27 mouse cellular contexts compared by ENCODE assay signal in the genomic region with DNA sequence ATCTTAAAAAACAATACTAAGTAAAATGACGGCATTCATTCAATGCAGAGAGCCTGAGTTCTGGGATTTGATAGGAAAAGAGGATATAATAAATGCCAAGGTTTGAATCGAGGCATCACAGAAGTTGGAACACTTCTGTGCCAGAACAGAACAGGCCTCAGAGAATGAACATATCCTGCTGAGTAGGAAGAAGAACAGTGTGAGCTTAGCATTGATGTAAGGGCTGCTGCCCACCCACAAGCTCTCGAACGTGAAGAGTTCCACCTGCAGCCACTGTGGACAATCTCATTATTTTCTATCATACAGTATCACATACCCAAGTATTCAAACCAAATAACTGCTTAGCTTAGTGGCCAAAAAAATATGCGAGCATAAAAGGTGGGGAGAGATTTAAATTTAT.
DNase-seq lines count a peak whose midpoint lies in the region; ATAC-seq and TF ChIP-seq lines count a peak whose summit lies in the region.
"Had no signal": no experiment of that assay in that cellular context is flagged by ENCODE, and none has a peak within 500 bp of the region (broad histone marks: within the 10 kb centered on the region; RNA-seq: fewer than 3 reads in every experiment).

No protein-coding gene starts in this region.

- intact Hi-C loops in left cerebral cortex, adult 2 months (cut with DNase I) = no loop called here
- intact Hi-C loops in gastrocnemius, postnatal 36 days (cut with DNase I) = no loop called here

- no peak for DNase-seq in frontal cortex, postnatal 10 days (ENCODE audit: low spot score in 2 of 2)
- peak; percentile 3 to 18 for DNase-seq in left cerebral cortex, adult 9 months (ENCODE audit: low spot score in 2 of 2)
- DNase-seq in left cerebral cortex, adult 2 months (ENCODE audit: extremely low spot score in 1 of 2, low spot score in 2 of 2) = no peak
- DNase-seq in layer of hippocampus, adult 2 months (ENCODE audit: low spot score in 2 of 2) = peak; percentile 19 to 62
- peak; percentile 72 for DNase-seq in layer of hippocampus, adult 9-11 months
- no peak for DNase-seq in gastrocnemius, postnatal 36 days
- DNase-seq: adrenal gland, postnatal 25 days; B cell, adult 2 months; cerebellum, adult 8-10 months; cerebellum, postnatal 36 days; gastrocnemius, postnatal 14 days; heart, adult 11 months; kidney, adult 2 months; kidney, postnatal 36 days; liver, postnatal 0 days; lung, postnatal 36 days; thymus, postnatal 14 days had no signal

- no peaks in the 10 kb centered on the region for H3K4me1 ChIP-seq in intestine, embryonic 16.5 days (ENCODE audit: control insufficient read depth, insufficient read depth, low read length)
- H3K4me1 ChIP-seq: heart, embryonic 10.5 days; heart, embryonic 15.5 days; limb, embryonic 13.5 days; liver, embryonic 12.5 days; stomach, embryonic 15.5 days had no signal

- 82% methylated on average over 5 of the region's 5 CpGs for WGBS in intestine, embryonic 16.5 days

- peak; percentile 99 for ATAC-seq in frontal cortex, adult (ENCODE audit: low TSS enrichment)
- ATAC-seq in intestine, embryonic 16.5 days = no peak
- ATAC-seq: hindbrain, embryonic 16.5 days; liver, embryonic 12.5 days; liver, postnatal 0 days; midbrain, embryonic 16.5 days had no signal

- TF ChIP-seq CTCF in left cerebral cortex, adult 2 months (IDR thresholded peaks at IDR 0.05) = no peak
- 0 out of 2 replicates have a peak, but pooled peaks have one; percentile 7 for TF ChIP-seq CTCF in layer of hippocampus, adult 2 months (conservative IDR thresholded peaks at IDR 0.05)

- no peak overlapping the region for H3K4me2 ChIP-seq in intestine, embryonic 16.5 days (ENCODE audit: low read depth, low read length)
- H3K4me2 ChIP-seq: heart, embryonic 15.5 days; limb, embryonic 13.5 days; liver, embryonic 12.5 days; midbrain, embryonic 11.5 days; stomach, embryonic 15.5 days had no signal

- H3K9ac ChIP-seq in intestine, embryonic 16.5 days (ENCODE audit: low read depth, low read length) = no peak overlapping the region
- H3K9ac ChIP-seq: heart, embryonic 15.5 days; limb, embryonic 13.5 days; liver, embryonic 12.5 days; liver, postnatal 0 days; stomach, embryonic 15.5 days had no signal

- H3K9me3 ChIP-seq in intestine, embryonic 16.5 days (ENCODE audit: control insufficient read depth, low read length) = no peaks in the 10 kb centered on the region
- H3K9me3 ChIP-seq: heart, embryonic 10.5 days; heart, embryonic 15.5 days; limb, embryonic 13.5 days; liver, embryonic 12.5 days; stomach, embryonic 15.5 days had no signal

- no peaks in the 10 kb centered on the region for H3K27me3 ChIP-seq in intestine, embryonic 16.5 days (replicated peaks; ENCODE audit: control insufficient read depth, insufficient read depth, low read length)
- H3K27me3 ChIP-seq: heart, embryonic 15.5 days; limb, embryonic 13.5 days; liver, embryonic 12.5 days; stomach, embryonic 15.5 days had no signal

- H3K27ac ChIP-seq in left cerebral cortex, adult 2 months = no peak overlapping the region
- H3K27ac ChIP-seq in layer of hippocampus, adult 2 months = peak overlapping the region; percentile 85
- H3K27ac ChIP-seq in intestine, embryonic 16.5 days (ENCODE audit: low read length) = no peak overlapping the region
- H3K27ac ChIP-seq: heart, embryonic 10.5 days; heart, embryonic 15.5 days; limb, embryonic 13.5 days; liver, embryonic 12.5 days; stomach, embryonic 15.5 days had no signal

- no peak overlapping the region for H3K4me3 ChIP-seq in left cerebral cortex, adult 2 months
- no peak overlapping the region for H3K4me3 ChIP-seq in layer of hippocampus, adult 2 months
- no peak overlapping the region for H3K4me3 ChIP-seq in intestine, embryonic 16.5 days (ENCODE audit: low read length)
- H3K4me3 ChIP-seq: heart, embryonic 10.5 days; heart, embryonic 15.5 days; limb, embryonic 13.5 days; liver, embryonic 12.5 days; stomach, embryonic 15.5 days had no signal

- no peaks in the 10 kb centered on the region for H3K36me3 ChIP-seq in intestine, embryonic 16.5 days (ENCODE audit: control insufficient read depth, insufficient read depth, low read length)
- H3K36me3 ChIP-seq: heart, embryonic 10.5 days; heart, embryonic 15.5 days; limb, embryonic 13.5 days; liver, embryonic 12.5 days; stomach, embryonic 15.5 days had no signal

Comparison
In these comparisons a context has a peak if more than half of its experiments do, and no peak if none do; other contexts are left out.
1. DNase-seq: peak in left cerebral cortex, adult 9 months (2 of 2), layer of hippocampus, adult 2 months (2 of 2) and layer of hippocampus, adult 9-11 months (single experiment); none in frontal cortex, postnatal 10 days (0 of 2), left cerebral cortex, adult 2 months (0 of 2) and gastrocnemius, postnatal 36 days (0 of 2).